Mouse (Mus musculus) embryonic facial prominence, embryonic 13.5 days (tissue): ENCODE measurements around the gene Ccdc77. TPM values are rescaled to one million over a fixed set of nuclear protein-coding genes. Genes with fewer than 3 reads are reported as not detected.

Experiments
- ATAC-seq: fragments of 200-750 bp; cut with Nextera tagmentation; 2 replicates; pipeline ENCODE4 v1.8.0; 2017; ENCODE audit warnings: low read depth; ENCODE audit not compliant: insufficient number of reproducible peaks, insufficient read depth, low FRiP score, low TSS enrichment
- H3K27ac ChIP-seq: fragments of 300-500 bp; sonication (generic); 2 replicates; pipeline ENCODE4 v1.5.1; 2015; ENCODE audit warnings: moderate library complexity, mild to moderate bottlenecking, inconsistent platforms
- H3K27me3 ChIP-seq: fragments of 300-500 bp; sonication (generic); 2 replicates; pipeline ENCODE4 v1.6.1; 2015; ENCODE audit warnings: mild to moderate bottlenecking, inconsistent platforms
- H3K36me3 ChIP-seq: fragments of 300-500 bp; sonication (generic); 2 replicates; pipeline ENCODE4 v1.6.1; 2015; ENCODE audit warnings: mild to moderate bottlenecking, inconsistent platforms
- H3K4me1 ChIP-seq: fragments of 300-500 bp; sonication (generic); 2 replicates; pipeline ENCODE4 v1.6.1; 2015; ENCODE audit warnings: inconsistent platforms
- H3K4me2 ChIP-seq: fragments of 300-500 bp; sonication (generic); 2 replicates; pipeline ENCODE4 v1.6.1; 2015; ENCODE audit warnings: moderate library complexity, mild to moderate bottlenecking, inconsistent platforms
- H3K4me3 ChIP-seq: fragments of 300-500 bp; sonication (generic); 2 replicates; pipeline ENCODE4 v1.5.1; 2015; ENCODE audit warnings: mild to moderate bottlenecking, inconsistent platforms
- H3K9ac ChIP-seq: fragments of 300-500 bp; sonication (generic); 2 replicates; pipeline ENCODE4 v1.6.1; 2015; ENCODE audit warnings: mild to moderate bottlenecking, inconsistent platforms
- H3K9me3 ChIP-seq: fragments of 300-500 bp; sonication (generic); 2 replicates; pipeline ENCODE4 v1.6.1; 2016; ENCODE audit warnings: inconsistent platforms
- WGBS: fragments of 180-500 bp; shearing (Covaris S2); methylation state at CpG from one replicate; pipeline ENCODE4 v1.1.7; 2015; ENCODE audit warnings: mixed read lengths; 5-methylcytosine and 5-hydroxymethylcytosine counted together
- polyA plus RNA-seq: library from polyadenylated mRNA; unstranded; fragments of >200 nt; fragmentation: Nextera tagmentation; extraction: Ambion mirVana; gene quantifications from 2 replicates; pipeline ENCODE4 v1.2.1, GENCODE M21; 2015

Gene Ccdc77
- polyA plus RNA-seq, 1 experiment from 2014 or later = 22.5 TPM

- Histone ChIP-seq H3K9me3 (no peaks in the 10 kb centered on the region), H3K4me3 (no peak overlapping the region), H3K27ac (no peak overlapping the region), H3K36me3 (no peaks in the 10 kb centered on the region), H3K4me1 (peaks cover 7% of the 10 kb centered on the region; the same call in 1 of the 2 replicates), H3K27me3 (no peaks in the 10 kb centered on the region), H3K9ac (no peak overlapping the region), H3K4me2 (no peak overlapping the region)
- 61% methylated on average over 7 of the region's 7 CpGs for WGBS
- ATAC-seq = no peak
Measured at GRCm38 (mm10) chr6:120276874-120277449, 87.2 kb downstream of the Ccdc77 start.

DNA sequence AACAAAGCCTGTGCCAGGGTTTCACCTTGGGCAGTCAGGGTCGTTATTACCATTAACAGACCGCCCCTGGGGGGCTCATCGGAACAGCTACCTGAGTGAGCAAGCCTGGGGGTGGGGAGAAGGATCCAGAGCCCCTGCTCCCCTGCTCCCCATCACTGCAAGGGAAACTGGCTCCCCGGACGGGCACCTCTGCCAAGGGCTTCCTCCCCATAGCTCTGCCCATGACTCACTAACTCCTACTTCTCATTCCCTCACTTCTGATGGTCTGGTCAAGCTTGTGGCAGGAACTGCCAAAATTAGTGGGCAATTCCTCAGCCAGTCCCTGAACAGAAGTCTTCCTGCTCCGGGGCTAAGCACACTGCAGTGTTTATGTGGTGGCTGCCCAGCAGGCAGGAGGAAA is 88.9 kb downstream of the Ccdc77 start:
- H3K27ac ChIP-seq = no peak overlapping the region
- ATAC-seq = no peak

DNA sequence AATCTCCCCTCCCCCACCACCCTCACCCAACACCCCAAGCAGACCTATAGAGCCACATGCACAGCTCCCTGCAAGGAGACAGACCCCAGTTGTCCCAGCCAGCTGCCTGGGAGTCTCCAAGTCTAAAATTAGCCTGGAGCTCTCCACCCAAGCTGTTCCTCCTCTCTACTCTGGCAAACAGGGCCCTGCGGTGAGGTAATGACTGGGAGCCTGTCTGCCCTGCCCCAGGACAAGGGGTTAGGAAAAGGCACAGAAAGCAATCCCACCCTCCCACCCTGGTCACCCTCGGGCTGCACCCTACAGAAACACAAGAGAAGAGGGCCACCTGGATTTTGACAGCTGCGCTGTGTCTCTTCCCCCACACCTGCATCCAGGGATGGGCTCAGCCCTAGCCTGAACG is 89.3 kb downstream of the Ccdc77 start:
- Histone ChIP-seq H3K9ac (no peak overlapping the region), H3K4me1 (peaks cover 7% of the 10 kb centered on the region; the same call in 1 of the 2 replicates), H3K4me3 (no peak overlapping the region), H3K4me2 (no peak overlapping the region), H3K9me3 (no peaks in the 10 kb centered on the region), H3K36me3 (no peaks in the 10 kb centered on the region), H3K27ac (no peak overlapping the region), H3K27me3 (no peaks in the 10 kb centered on the region)
- ATAC-seq = 0 out of 2 replicates have a peak, but pooled peaks have one; percentile 10
- WGBS = 59% methylated on average over 4 of the region's 4 CpGs

More for the DNA sequence above, 88.9 kb downstream of the Ccdc77 start:
- Histone ChIP-seq H3K9ac (no peak overlapping the region), H3K4me2 (no peak overlapping the region), H3K9me3 (no peaks in the 10 kb centered on the region), H3K4me1 (peaks cover 7% of the 10 kb centered on the region; the same call in 1 of the 2 replicates), H3K27me3 (no peaks in the 10 kb centered on the region), H3K4me3 (no peak overlapping the region), H3K36me3 (no peaks in the 10 kb centered on the region)
- WGBS = 58% methylated on average over 6 of the region's 6 CpGs

Other genes starting within 250 kb of the Ccdc77 start
- 1.1 and 1.2 TPM in 2 replicates for gene D330020A13Rik, start 70.0 kb downstream of the Ccdc77 start, polyA plus RNA-seq
- 1.0 and 1.3 TPM in 2 replicates for gene B4galnt3, start 69.8 kb downstream of the Ccdc77 start, polyA plus RNA-seq
- gene Kdm5a, start 250 bp downstream of the Ccdc77 start, polyA plus RNA-seq = 57.8 and 60.0 TPM in 2 replicates
- 7.4 and 7.7 TPM in 2 replicates for gene Il17ra, start 98.9 kb upstream of the Ccdc77 start, polyA plus RNA-seq
- 0.42 and 0.51 TPM in 2 replicates for gene Tmem121b, start 129.4 kb upstream of the Ccdc77 start, polyA plus RNA-seq
- gene Hdhd5, start 166.9 kb upstream of the Ccdc77 start, polyA plus RNA-seq = 18.8 and 19.8 TPM in 2 replicates